ENCODE assay signal across 22 mouse cellular contexts in the genomic region with DNA sequence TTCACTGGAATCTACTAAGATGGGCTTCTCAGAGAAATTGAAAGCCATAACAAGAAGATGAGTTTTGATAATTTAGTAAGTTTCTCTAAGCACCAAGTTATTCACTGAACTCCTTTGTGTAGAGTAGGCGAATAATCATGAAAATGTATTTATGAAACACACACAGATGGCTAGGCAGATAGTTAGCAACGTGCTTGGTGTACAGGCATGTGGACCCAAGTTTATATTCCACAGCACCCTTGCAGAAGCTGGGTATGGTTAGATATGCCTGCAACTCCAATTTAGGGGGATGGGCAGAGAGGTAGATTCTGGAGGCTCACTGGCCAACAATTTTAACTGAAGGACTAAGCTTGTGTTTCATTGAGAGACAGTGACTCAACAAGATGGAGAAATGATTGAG. TPM values are rescaled to one million over a fixed set of nuclear protein-coding genes. Genes with fewer than 3 reads are reported as not detected.
DNase-seq lines count a peak whose midpoint lies in the region; ATAC-seq and TF ChIP-seq lines count a peak whose summit lies in the region.
"Had no signal": no experiment of that assay in that cellular context is flagged by ENCODE, and none has a peak within 500 bp of the region (broad histone marks: within the 10 kb centered on the region; RNA-seq: fewer than 3 reads in every experiment).

No protein-coding gene starts in this region.

- H3K4me1 ChIP-seq in cortical plate, adult 2 months (ENCODE audit: control insufficient read depth, insufficient read depth, low read length), result peaks cover 5% of the 10 kb centered on the region
- H3K4me1 ChIP-seq in midbrain, embryonic 14.5 days (ENCODE audit: control insufficient read depth, insufficient read depth, low read length), result no peaks in the 10 kb centered on the region
- H3K4me1 ChIP-seq: embryonic facial prominence, embryonic 13.5 days; embryonic facial prominence, embryonic 15.5 days; forebrain, embryonic 10.5 days; forebrain, embryonic 12.5 days had no signal

- no peak overlapping the region for H3K4me3 ChIP-seq in layer of hippocampus, adult 2 months
- no peak overlapping the region for H3K4me3 ChIP-seq in left cerebral cortex, adult 2 months
- no peak overlapping the region for H3K4me3 ChIP-seq in cortical plate, adult 2 months (ENCODE audit: insufficient read depth, low read length)
- H3K4me3 ChIP-seq in midbrain, embryonic 14.5 days (replicated peaks; ENCODE audit: low read depth, low read length), result no peak overlapping the region
- H3K4me3 ChIP-seq: embryonic facial prominence, embryonic 13.5 days; embryonic facial prominence, embryonic 15.5 days; erythroblast, embryonic 14.5 days; forebrain, embryonic 10.5 days; forebrain, embryonic 12.5 days had no signal

- no peaks in the 10 kb centered on the region for H3K27me3 ChIP-seq in midbrain, embryonic 14.5 days (ENCODE audit: control insufficient read depth, insufficient read depth, low read length)
- H3K27me3 ChIP-seq: embryonic facial prominence, embryonic 13.5 days; embryonic facial prominence, embryonic 15.5 days; forebrain, embryonic 12.5 days had no signal

- no peak for TF ChIP-seq CTCF in layer of hippocampus, adult 2 months (conservative IDR thresholded peaks at IDR 0.05)
- TF ChIP-seq CTCF in left cerebral cortex, adult 2 months (IDR thresholded peaks at IDR 0.05), result no peak
- no peak for TF ChIP-seq CTCF in cortical plate, adult 2 months (IDR thresholded peaks at IDR 0.05; ENCODE audit: extremely low read depth, insufficient read depth, low read length)

- H3K36me3 ChIP-seq in midbrain, embryonic 14.5 days (ENCODE audit: control insufficient read depth, insufficient read depth, low read length), result no peaks in the 10 kb centered on the region
- H3K36me3 ChIP-seq: embryonic facial prominence, embryonic 13.5 days; embryonic facial prominence, embryonic 15.5 days; forebrain, embryonic 10.5 days; forebrain, embryonic 12.5 days had no signal

- H3K27ac ChIP-seq in layer of hippocampus, adult 2 months, result 0 out of 2 replicates have a peak overlapping the region, but pooled peaks have one; percentile 14
- peak overlapping the region; percentile 55; the same call in 1 of the 2 replicates for H3K27ac ChIP-seq in left cerebral cortex, adult 2 months
- H3K27ac ChIP-seq in cortical plate, adult 2 months (ENCODE audit: insufficient read depth, low read length), result peak overlapping the region; percentile 60; the same call in 1 of the 2 replicates
- no peak overlapping the region for H3K27ac ChIP-seq in midbrain, embryonic 14.5 days (replicated peaks; ENCODE audit: low read depth, low read length)
- H3K27ac ChIP-seq: embryonic facial prominence, embryonic 13.5 days; embryonic facial prominence, embryonic 15.5 days; forebrain, embryonic 10.5 days; forebrain, embryonic 12.5 days had no signal

- H3K9me3 ChIP-seq in midbrain, embryonic 14.5 days (ENCODE audit: control insufficient read depth, low read length), result no peaks in the 10 kb centered on the region
- H3K9me3 ChIP-seq: embryonic facial prominence, embryonic 13.5 days; embryonic facial prominence, embryonic 15.5 days; forebrain, embryonic 10.5 days; forebrain, embryonic 12.5 days had no signal

- no peak overlapping the region for H3K9ac ChIP-seq in midbrain, embryonic 14.5 days (replicated peaks; ENCODE audit: low read length)
- H3K9ac ChIP-seq: embryonic facial prominence, embryonic 13.5 days; embryonic facial prominence, embryonic 15.5 days; forebrain, embryonic 12.5 days had no signal

- ATAC-seq in midbrain, embryonic 14.5 days (ENCODE audit: low FRiP score, low TSS enrichment), result no peak
- ATAC-seq: forebrain, embryonic 14.5 days; forebrain, embryonic 16.5 days had no signal

- no peak for TF ChIP-seq POLR2A in cortical plate, adult 2 months (IDR thresholded peaks at IDR 0.05; ENCODE audit: extremely low read depth, insufficient read depth, low read length)

- intact Hi-C loops in left cerebral cortex, adult 2 months (cut with DNase I), result no loop called here

- no peak overlapping the region for H3K4me2 ChIP-seq in midbrain, embryonic 14.5 days (ENCODE audit: low read length)
- H3K4me2 ChIP-seq: embryonic facial prominence, embryonic 13.5 days; embryonic facial prominence, embryonic 15.5 days; forebrain, embryonic 12.5 days had no signal

- WGBS in midbrain, embryonic 14.5 days, result 86% methylated on average over 2 of the region's 2 CpGs

- DNase-seq in layer of hippocampus, adult 2 months (ENCODE audit: low spot score in 2 of 2), result no peak
- no peak for DNase-seq in layer of hippocampus, adult 9-10 months (ENCODE audit: low spot score)
- DNase-seq in left cerebral cortex, adult 2 months (ENCODE audit: extremely low spot score in 1 of 2, low spot score in 2 of 2), result no peak
- no peak for DNase-seq in left cerebral cortex, adult 18-20 months (ENCODE audit: low spot score in 2 of 2)
- DNase-seq in kidney, postnatal 36 days, result no peak
- no peak for DNase-seq in midbrain, embryonic 14.5 days
- DNase-seq: adrenal gland, adult 2 months; adrenal gland, postnatal 10 days; adrenal gland, postnatal 25 days; cerebellum, adult 9-10 months; embryo, embryonic 11 days had no signal

RNA-seq across cellular contexts. Expression of gene Dpp10, which starts 13.4 kb away (rescaled TPM):
- 10 to 100 TPM; 30.4 to 38.9 TPM for total RNA-seq in layer of hippocampus, adult 2 months (2021)
- 100 to 1,000 TPM; 140 to 145 TPM for total RNA-seq in left cerebral cortex, adult 2 months (2021)
- 100 to 1,000 TPM; 150 to 155 TPM for total RNA-seq in left cerebral cortex, adult 18-20 months (2021)
- 66.9 and 71.1 TPM in 2 replicates for polyA plus RNA-seq in cortical plate, adult 2 months (2012; rRNA removed)
- 23.7 and 25.1 TPM in 2 replicates for polyA plus RNA-seq in midbrain, embryonic 14.5 days (2014; fragmentation: Nextera tagmentation; extraction: Ambion mirVana)
- total RNA-seq: ES-E14, MEL had no signal
- polyA plus RNA-seq: adrenal gland, adult 2 months; C2C12; erythroblast, embryonic 14.5 days had no signal
